Mouse (Mus musculus): Measurements from ENCODE around the gene Pkp3. TPM values are rescaled to one million over a fixed set of nuclear protein-coding genes. Genes with fewer than 3 reads are reported as not detected.
A peak's percentile ranks its signal among the peaks of the same experiment; 100 is the strongest.

Gene Pkp3
- polyA plus RNA-seq, 1 experiment = not detected

DNA sequence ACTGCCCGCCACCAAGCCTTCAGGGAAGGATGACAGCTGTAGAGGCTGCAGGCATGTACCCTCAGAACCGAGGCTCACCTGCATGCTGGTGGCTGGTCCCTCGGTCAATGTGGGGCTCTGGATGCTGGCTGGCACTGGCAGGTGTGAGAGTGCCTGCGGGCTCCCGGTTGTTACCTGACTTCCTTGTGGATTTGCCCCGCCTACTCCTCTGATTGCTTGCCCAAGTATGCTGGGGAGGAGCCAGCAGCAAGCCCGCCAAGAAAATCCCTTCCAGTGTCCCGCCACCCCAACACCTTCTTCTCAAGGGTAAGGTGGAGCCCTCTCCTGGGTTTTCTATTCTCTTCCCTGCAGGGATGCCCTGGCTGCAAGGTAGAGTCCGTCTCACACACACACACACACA, 39.6 kb downstream of the Pkp3 start, which contains the start of gene Ano9:
TSS of gene Ano9 (minus strand) at position 171 of the 400 bp plus-strand sequence.
- Histone ChIP-seq H3K4me3 (ENCODE audit: insufficient read depth, low read length) (no peak within 1 kb of the TSS), H3K4me1 (ENCODE audit: control insufficient read depth, insufficient read depth, low read length) (peaks cover 10% of the 10 kb centered on the region), H3K27ac (ENCODE audit: insufficient read depth, low read depth, low read length) (no peak within 1 kb of the TSS)
- TF ChIP-seq CTCF (IDR thresholded peaks at IDR 0.05; ENCODE audit: low read depth, low read length) (no peak), POLR2A (IDR thresholded peaks at IDR 0.05; ENCODE audit: borderline replicate concordance, low read depth, low read length) (no peak)

DNA sequence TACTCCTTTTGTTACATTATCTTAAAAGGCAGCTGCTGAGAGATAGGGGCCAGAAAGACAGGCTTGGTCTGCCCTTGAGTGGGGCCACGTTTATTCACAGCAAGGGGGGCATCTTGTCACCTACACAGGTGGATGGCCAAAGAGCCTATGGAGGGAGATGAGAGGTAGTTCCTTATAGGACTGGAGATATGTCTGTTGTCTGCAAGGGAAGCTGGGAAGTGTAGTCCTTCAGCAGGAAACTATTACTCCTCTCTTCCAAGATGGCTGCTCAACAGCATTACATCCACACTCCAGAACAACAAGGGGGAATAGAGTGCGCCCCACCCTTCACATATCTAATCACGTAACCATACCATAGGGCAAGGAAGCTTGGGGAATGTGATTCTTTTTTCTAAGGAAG, 41.5 kb downstream of the Pkp3 start:
- H3K27ac ChIP-seq (ENCODE audit: insufficient read depth, low read depth, low read length) = no peak overlapping the region
- TF ChIP-seq CTCF (IDR thresholded peaks at IDR 0.05; ENCODE audit: low read depth, low read length) (no peak), POLR2A (IDR thresholded peaks at IDR 0.05; ENCODE audit: borderline replicate concordance, low read depth, low read length) (no peak)
- H3K4me1 ChIP-seq (ENCODE audit: control insufficient read depth, insufficient read depth, low read length) = peaks cover 16% of the 10 kb centered on the region
- H3K4me3 ChIP-seq (ENCODE audit: insufficient read depth, low read length) = no peak overlapping the region

DNA sequence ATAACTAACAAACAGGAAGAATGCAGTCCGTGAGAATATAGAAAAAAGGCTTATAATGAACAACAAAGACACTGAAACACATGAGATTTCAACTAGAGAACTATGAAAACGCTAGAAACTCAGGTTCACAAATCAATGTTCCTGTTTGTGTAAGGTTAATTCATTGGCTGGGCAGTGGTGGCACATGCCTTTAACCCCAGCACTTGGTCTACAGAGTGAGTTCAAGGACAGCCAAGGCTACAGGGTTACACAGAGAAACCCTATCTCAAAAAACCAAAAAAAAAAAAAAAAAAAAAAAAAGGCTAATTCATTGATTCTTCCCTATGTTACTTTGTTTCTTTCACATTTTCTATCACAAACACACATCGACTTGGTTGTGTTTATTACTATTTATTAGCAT, 42.6 kb downstream of the Pkp3 start:
- H3K27ac ChIP-seq (ENCODE audit: insufficient read depth, low read depth, low read length) = no peak overlapping the region
- H3K4me1 ChIP-seq (ENCODE audit: control insufficient read depth, insufficient read depth, low read length) = peaks cover 16% of the 10 kb centered on the region
- no peak overlapping the region for H3K4me3 ChIP-seq (ENCODE audit: insufficient read depth, low read length)
- no peak for TF ChIP-seq POLR2A (IDR thresholded peaks at IDR 0.05; ENCODE audit: borderline replicate concordance, low read depth, low read length)

DNA sequence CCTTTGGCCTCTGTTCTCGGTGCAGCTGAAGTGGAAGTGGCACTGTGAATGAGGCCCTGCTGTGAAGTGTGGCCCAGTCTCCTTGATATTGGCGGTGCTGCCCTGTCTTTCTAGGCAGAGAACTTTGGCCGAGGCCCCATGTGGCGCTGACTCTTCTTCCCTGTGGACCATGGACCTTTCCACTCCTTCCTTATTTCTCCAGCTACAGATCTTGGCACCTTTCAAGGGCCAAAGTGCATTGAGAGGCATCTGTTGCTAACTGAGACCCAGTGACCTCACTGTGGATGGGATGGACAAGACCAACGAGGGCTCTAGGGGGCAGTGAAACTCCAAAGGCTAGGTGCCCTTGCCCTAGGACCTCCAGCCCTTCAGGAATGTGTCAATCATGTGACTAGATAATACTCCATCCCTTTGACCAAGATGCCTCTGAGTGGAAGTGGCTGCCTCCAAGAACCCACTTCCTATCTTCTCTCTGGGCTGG, 43.1 kb downstream of the Pkp3 start:
- H3K4me1 ChIP-seq (ENCODE audit: control insufficient read depth, insufficient read depth, low read length) = peaks cover 16% of the 10 kb centered on the region
- no peak for TF ChIP-seq POLR2A (IDR thresholded peaks at IDR 0.05; ENCODE audit: borderline replicate concordance, low read depth, low read length)
- TF ChIP-seq CTCF (IDR thresholded peaks at IDR 0.05; ENCODE audit: low read depth, low read length) = no peak
- H3K4me3 ChIP-seq (ENCODE audit: insufficient read depth, low read length) = no peak overlapping the region
- H3K27ac ChIP-seq (ENCODE audit: insufficient read depth, low read depth, low read length) = no peak overlapping the region

- H3K27ac ChIP-seq (ENCODE audit: insufficient read depth, low read depth, low read length) = peak within 1 kb of the TSS; percentile 64
These were observed 44.2 kb downstream of the Pkp3 start, which contains the start of gene Ptdss2 for GRCm38 (mm10) chr7:141122245-141122644. Gene Ptdss2 (plus strand): TSS chr7:141122382.

GRCm38 (mm10) chr7:141122689-141123516, 44.9 kb downstream of the Pkp3 start:
- H3K27ac ChIP-seq (ENCODE audit: insufficient read depth, low read depth, low read length) = peak overlapping the region; percentile 64
- TF ChIP-seq CTCF (IDR thresholded peaks at IDR 0.05; ENCODE audit: low read depth, low read length) (no peak), POLR2A (IDR thresholded peaks at IDR 0.05; ENCODE audit: borderline replicate concordance, low read depth, low read length) (no peak)
- H3K4me3 ChIP-seq (ENCODE audit: insufficient read depth, low read length) = peak overlapping the region; percentile 72
- H3K4me1 ChIP-seq (ENCODE audit: control insufficient read depth, insufficient read depth, low read length) = peaks cover 19% of the 10 kb centered on the region

More at GRCm38 (mm10) chr7:141122245-141122644, 44.2 kb downstream of the Pkp3 start, which contains the start of gene Ptdss2:
- peak within 1 kb of the TSS; percentile 72 for H3K4me3 ChIP-seq (ENCODE audit: insufficient read depth, low read length)
- H3K4me1 ChIP-seq (ENCODE audit: control insufficient read depth, insufficient read depth, low read length) = peaks cover 16% of the 10 kb centered on the region
- TF ChIP-seq POLR2A (IDR thresholded peaks at IDR 0.05; ENCODE audit: borderline replicate concordance, low read depth, low read length) = no peak
- no peak for TF ChIP-seq CTCF (IDR thresholded peaks at IDR 0.05; ENCODE audit: low read depth, low read length)

DNA sequence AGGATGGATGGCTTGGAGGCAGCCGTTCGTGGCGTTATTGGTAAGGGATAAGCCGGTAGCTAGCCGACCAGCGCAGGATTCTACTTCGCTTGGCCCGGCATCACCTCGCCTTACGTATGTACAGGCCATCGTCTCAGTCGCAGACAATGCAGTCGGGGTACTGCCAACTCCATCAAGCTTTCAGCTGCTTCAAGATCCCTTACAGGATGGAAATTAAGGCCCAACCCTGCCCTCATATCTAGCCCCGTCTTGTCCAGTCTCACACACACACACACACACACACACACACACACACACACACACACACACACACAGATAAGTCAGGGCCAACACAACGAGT, 45.5 kb downstream of the Pkp3 start:
- TF ChIP-seq CTCF (IDR thresholded peaks at IDR 0.05; ENCODE audit: low read depth, low read length) (no peak), POLR2A (IDR thresholded peaks at IDR 0.05; ENCODE audit: borderline replicate concordance, low read depth, low read length) (0 out of 2 replicates have a peak, but pooled peaks have one; percentile 3)
- H3K27ac ChIP-seq (ENCODE audit: insufficient read depth, low read depth, low read length) = peak overlapping the region; percentile 64
- peak overlapping the region; percentile 72 for H3K4me3 ChIP-seq (ENCODE audit: insufficient read depth, low read length)
- H3K4me1 ChIP-seq (ENCODE audit: control insufficient read depth, insufficient read depth, low read length) = peaks cover 19% of the 10 kb centered on the region

- Histone ChIP-seq H3K4me1 (ENCODE audit: control insufficient read depth, insufficient read depth, low read length) (peaks cover 33% of the 10 kb centered on the region), H3K27ac (ENCODE audit: insufficient read depth, low read depth, low read length) (no peak overlapping the region), H3K4me3 (ENCODE audit: insufficient read depth, low read length) (peak overlapping the region; percentile 83)
- no peak for TF ChIP-seq CTCF (IDR thresholded peaks at IDR 0.05; ENCODE audit: low read depth, low read length)
- no peak for TF ChIP-seq POLR2A (IDR thresholded peaks at IDR 0.05; ENCODE audit: borderline replicate concordance, low read depth, low read length)
These were observed 53.2 kb downstream of the Pkp3 start for GRCm38 (mm10) chr7:141131024-141131820.

- Histone ChIP-seq H3K27ac (ENCODE audit: insufficient read depth, low read depth, low read length) (no peak overlapping the region), H3K4me3 (ENCODE audit: insufficient read depth, low read length) (peak overlapping the region; percentile 83), H3K4me1 (ENCODE audit: control insufficient read depth, insufficient read depth, low read length) (peaks cover 33% of the 10 kb centered on the region)
- TF ChIP-seq POLR2A (IDR thresholded peaks at IDR 0.05; ENCODE audit: borderline replicate concordance, low read depth, low read length) = no peak
- TF ChIP-seq CTCF (IDR thresholded peaks at IDR 0.05; ENCODE audit: low read depth, low read length) = no peak
These were observed 54.1 kb downstream of the Pkp3 start for GRCm38 (mm10) chr7:141131904-141132755.

Other genes with a start within 250 kb of the Pkp3 start
- not detected in 2 replicates for gene Urah, start 243.2 kb upstream of the Pkp3 start, polyA plus RNA-seq (2012; ENCODE audit: insufficient read depth, insufficient read length, missing spikeins)
- not detected in 2 replicates for gene Scgb1c1, start 232.7 kb upstream of the Pkp3 start, polyA plus RNA-seq (2012; ENCODE audit: insufficient read depth, insufficient read length, missing spikeins)
- gene Odf3, start 230.4 kb upstream of the Pkp3 start, polyA plus RNA-seq (2012; ENCODE audit: insufficient read depth, insufficient read length, missing spikeins) = not detected in 2 replicates
- gene Gm45785, start 221.9 kb upstream of the Pkp3 start, polyA plus RNA-seq (2012; ENCODE audit: insufficient read depth, insufficient read length, missing spikeins) = not detected in 2 replicates
- 58.2 and 61.2 TPM in 2 replicates for gene Ric8a, start 221.3 kb upstream of the Pkp3 start, polyA plus RNA-seq (2012; ENCODE audit: insufficient read depth, insufficient read length, missing spikeins)
- gene Bet1l, start 220.6 kb upstream of the Pkp3 start, polyA plus RNA-seq (2012; ENCODE audit: insufficient read depth, insufficient read length, missing spikeins) = 21.1 and 29.7 TPM in 2 replicates
- 120 and 121 TPM in 2 replicates for gene Psmd13, start 196.2 kb upstream of the Pkp3 start, polyA plus RNA-seq (2012; ENCODE audit: insufficient read depth, insufficient read length, missing spikeins)
- 16.2 and 20.1 TPM in 2 replicates for gene Sirt3, start 195.9 kb upstream of the Pkp3 start, polyA plus RNA-seq (2012; ENCODE audit: insufficient read depth, insufficient read length, missing spikeins)
- gene Cox8b, start 177.8 kb upstream of the Pkp3 start, polyA plus RNA-seq (2012; ENCODE audit: insufficient read depth, insufficient read length, missing spikeins) = 2.2 TPM in 1 of 2 replicates, not detected in the other
- not detected in 2 replicates for gene Nlrp6, start 157.3 kb upstream of the Pkp3 start, polyA plus RNA-seq (2012; ENCODE audit: insufficient read depth, insufficient read length, missing spikeins)
- 11.5 and 13.8 TPM in 2 replicates for gene Pgghg, start 136.8 kb upstream of the Pkp3 start, polyA plus RNA-seq (2012; ENCODE audit: insufficient read depth, insufficient read length, missing spikeins)
- 1.8 and 1.9 TPM in 2 replicates for gene Ifitm5, start 127.9 kb upstream of the Pkp3 start, polyA plus RNA-seq (2012; ENCODE audit: insufficient read depth, insufficient read length, missing spikeins)
- gene Gm45717, start 122.3 kb upstream of the Pkp3 start, polyA plus RNA-seq (2012; ENCODE audit: insufficient read depth, insufficient read length, missing spikeins) = 1.2 and 8.8 TPM in 2 replicates
- 1,477 and 1,645 TPM in 2 replicates for gene Ifitm2, start 122.2 kb upstream of the Pkp3 start, polyA plus RNA-seq (2012; ENCODE audit: insufficient read depth, insufficient read length, missing spikeins)
- 31.2 and 38.0 TPM in 2 replicates for gene Ifitm1, start 111.0 kb upstream of the Pkp3 start, polyA plus RNA-seq (2012; ENCODE audit: insufficient read depth, insufficient read length, missing spikeins)
- 1,636 and 1,773 TPM in 2 replicates for gene Ifitm3, start 67.4 kb upstream of the Pkp3 start, polyA plus RNA-seq (2012; ENCODE audit: insufficient read depth, insufficient read length, missing spikeins)
- gene Ifitm6, start 60.3 kb upstream of the Pkp3 start, polyA plus RNA-seq (2012; ENCODE audit: insufficient read depth, insufficient read length, missing spikeins) = 31.9 and 45.4 TPM in 2 replicates
- not detected in 2 replicates for gene Gm17387, start 49.1 kb upstream of the Pkp3 start, polyA plus RNA-seq (2012; ENCODE audit: insufficient read depth, insufficient read length, missing spikeins)
- gene B4galnt4, start 17.1 kb upstream of the Pkp3 start, polyA plus RNA-seq (2012; ENCODE audit: insufficient read depth, insufficient read length, missing spikeins) = not detected in 2 replicates
- 1.6 and 3.9 TPM in 2 replicates for gene Sigirr, start 22.4 kb downstream of the Pkp3 start, polyA plus RNA-seq (2012; ENCODE audit: insufficient read depth, insufficient read length, missing spikeins)
- not detected in 2 replicates for gene Ano9, start 39.6 kb downstream of the Pkp3 start, polyA plus RNA-seq (2012; ENCODE audit: insufficient read depth, insufficient read length, missing spikeins)
- 20.7 and 21.5 TPM in 2 replicates for gene Ptdss2, start 44.2 kb downstream of the Pkp3 start, polyA plus RNA-seq (2012; ENCODE audit: insufficient read depth, insufficient read length, missing spikeins)
- gene Rnh1, start 94.6 kb downstream of the Pkp3 start, polyA plus RNA-seq (2012; ENCODE audit: insufficient read depth, insufficient read length, missing spikeins) = 131 and 141 TPM in 2 replicates
- 29.7 and 36.1 TPM in 2 replicates for gene Hras, start 115.8 kb downstream of the Pkp3 start, polyA plus RNA-seq (2012; ENCODE audit: insufficient read depth, insufficient read length, missing spikeins)
- gene Lrrc56, start 115.9 kb downstream of the Pkp3 start, polyA plus RNA-seq (2012; ENCODE audit: insufficient read depth, insufficient read length, missing spikeins) = 3.4 and 4.1 TPM in 2 replicates
- gene Lmntd2, start 135.9 kb downstream of the Pkp3 start, polyA plus RNA-seq (2012; ENCODE audit: insufficient read depth, insufficient read length, missing spikeins) = 0.88 TPM in 1 of 2 replicates, not detected in the other
- 3.5 and 3.9 TPM in 2 replicates for gene Rassf7, start 137.6 kb downstream of the Pkp3 start, polyA plus RNA-seq (2012; ENCODE audit: insufficient read depth, insufficient read length, missing spikeins)
- 36.2 and 45.2 TPM in 2 replicates for gene Phrf1, start 150.6 kb downstream of the Pkp3 start, polyA plus RNA-seq (2012; ENCODE audit: insufficient read depth, insufficient read length, missing spikeins)
- 164 and 168 TPM in 2 replicates for gene Irf7, start 188.3 kb downstream of the Pkp3 start, polyA plus RNA-seq (2012; ENCODE audit: insufficient read depth, insufficient read length, missing spikeins)
- not detected in 2 replicates for gene Cdhr5, start 198.6 kb downstream of the Pkp3 start, polyA plus RNA-seq (2012; ENCODE audit: insufficient read depth, insufficient read length, missing spikeins)
- not detected in 2 replicates for gene Sct, start 200.9 kb downstream of the Pkp3 start, polyA plus RNA-seq (2012; ENCODE audit: insufficient read depth, insufficient read length, missing spikeins)
- not detected in 2 replicates for gene Drd4, start 213.8 kb downstream of the Pkp3 start, polyA plus RNA-seq (2012; ENCODE audit: insufficient read depth, insufficient read length, missing spikeins)
- gene Deaf1, start 249.5 kb downstream of the Pkp3 start, polyA plus RNA-seq (2012; ENCODE audit: insufficient read depth, insufficient read length, missing spikeins) = 27.3 and 37.4 TPM in 2 replicates
- gene Tmem80, start 249.5 kb downstream of the Pkp3 start, polyA plus RNA-seq (2012; ENCODE audit: insufficient read depth, insufficient read length, missing spikeins) = 29.8 and 37.8 TPM in 2 replicates